ENCODE assay signal across 16 mouse cellular contexts in the genomic region with DNA sequence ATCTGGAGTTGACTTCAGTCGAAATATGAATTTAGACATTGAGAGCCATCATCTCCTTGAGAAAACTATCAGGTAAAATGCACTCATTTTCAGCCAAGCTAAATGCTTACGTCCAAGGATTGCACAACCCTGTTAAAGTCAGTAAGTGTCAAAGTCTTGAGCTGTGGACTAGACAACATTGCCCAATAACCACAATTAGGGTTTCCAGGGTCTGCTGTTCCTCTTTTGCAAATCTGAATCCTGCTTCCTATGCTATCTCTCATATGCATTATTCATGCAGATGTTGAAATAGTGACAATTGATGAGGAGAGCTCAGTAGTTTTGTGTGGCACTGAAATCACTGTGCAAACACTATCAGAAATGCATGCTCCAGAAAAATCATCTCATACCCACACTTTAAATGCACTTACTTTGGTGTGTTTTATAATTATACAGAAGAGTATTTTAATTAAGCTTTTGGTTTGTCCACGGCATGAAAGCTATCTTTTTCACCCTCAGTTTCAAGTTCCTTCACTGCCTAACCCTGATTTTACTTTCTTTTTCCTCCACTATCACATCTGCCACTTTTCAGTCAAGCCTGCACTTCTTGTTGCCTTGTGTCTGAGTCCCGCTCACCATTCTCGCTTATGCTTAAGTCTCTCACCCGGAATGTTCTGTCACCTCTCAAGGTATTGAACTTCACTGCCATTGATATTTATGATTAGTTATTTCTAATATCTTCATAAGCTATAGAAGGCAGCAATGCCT.
DNase-seq lines count a peak whose midpoint lies in the region; ATAC-seq and TF ChIP-seq lines count a peak whose summit lies in the region.
"Had no signal": no experiment of that assay in that cellular context is flagged by ENCODE, and none has a peak within 500 bp of the region (broad histone marks: within the 10 kb centered on the region; RNA-seq: fewer than 3 reads in every experiment).

No protein-coding gene starts in this region.

- H3K9me3 ChIP-seq in liver, embryonic 11.5 days (ENCODE audit: control insufficient read depth, low read length): no peaks in the 10 kb centered on the region
- H3K9me3 ChIP-seq in kidney, embryonic 14.5 days (ENCODE audit: control insufficient read depth, low read length): no peaks in the 10 kb centered on the region

- H3K27me3 ChIP-seq in liver, adult 2 months (ENCODE audit: control insufficient read depth, insufficient read depth, low read length): no peaks in the 10 kb centered on the region
- H3K27me3 ChIP-seq in liver, embryonic 11.5 days (replicated peaks; ENCODE audit: control insufficient read depth, insufficient read depth, low read length): no peaks in the 10 kb centered on the region
- H3K27me3 ChIP-seq in kidney, embryonic 14.5 days (ENCODE audit: control insufficient read depth, insufficient read depth, low read length): no peaks in the 10 kb centered on the region

- WGBS in liver, adult 2 months: 74% methylated on average over 6 of the region's 6 CpGs
- WGBS in liver, embryonic 11.5 days: 75% methylated on average over 6 of the region's 6 CpGs
- 88% methylated on average over 6 of the region's 6 CpGs for WGBS in kidney, embryonic 14.5 days

- H3K4me1 ChIP-seq in liver, adult 2 months (ENCODE audit: control insufficient read depth, insufficient read depth, low read length): no peaks in the 10 kb centered on the region
- no peaks in the 10 kb centered on the region for H3K4me1 ChIP-seq in liver, embryonic 11.5 days (replicated peaks; ENCODE audit: control insufficient read depth, insufficient read depth, low read length)
- no peaks in the 10 kb centered on the region for H3K4me1 ChIP-seq in kidney, embryonic 14.5 days (ENCODE audit: control insufficient read depth, insufficient read depth, low read length)

- no peak overlapping the region for H3K4me2 ChIP-seq in liver, embryonic 11.5 days
- H3K4me2 ChIP-seq in kidney, embryonic 14.5 days (replicated peaks; ENCODE audit: low read depth, low read length): no peak overlapping the region

- peak; percentile 63 for DNase-seq in liver, adult 2 months (ENCODE audit: extremely low read depth, low read depth, low spot score)
- DNase-seq in liver, embryonic 11.5 days (ENCODE audit: low spot score): no peak
- DNase-seq in B cell, adult 2 months: peak; percentile 34 to 45
- peak; percentile 41 for DNase-seq in brain, adult 2 months (ENCODE audit: low read depth, low spot score)
- no peak for DNase-seq in left cerebral cortex, adult 9 months (ENCODE audit: low spot score in 2 of 2)
- no peak for DNase-seq in retina, postnatal 1 day
- DNase-seq: adrenal gland, postnatal 25 days; cerebellum, adult 11-12 months; gastrocnemius, postnatal 25 days; kidney, postnatal 25 days; right cerebral cortex, postnatal 25 days had no signal

- no peak for ATAC-seq in liver, embryonic 11.5 days (replicated peaks; ENCODE audit: low FRiP score)
- ATAC-seq in megakaryocyte, adult 5-6 weeks (ENCODE audit: poor library complexity, severe bottlenecking): peak; percentile 90
- ATAC-seq in kidney, embryonic 14.5 days (ENCODE audit: low FRiP score, low TSS enrichment): no peak
- ATAC-seq: forebrain, embryonic 16.5 days; inflammation-experienced regulatory T-cells, adult 6 months had no signal

- no peak overlapping the region for H3K27ac ChIP-seq in liver, adult 2 months (replicated peaks; ENCODE audit: insufficient read depth, low read depth, low read length)
- no peak overlapping the region for H3K27ac ChIP-seq in liver, embryonic 11.5 days (ENCODE audit: low read depth, low read length)
- H3K27ac ChIP-seq in kidney, embryonic 14.5 days (ENCODE audit: low read depth, low read length): no peak overlapping the region
- H3K27ac ChIP-seq: stomach, postnatal 0 days had no signal

- no peak overlapping the region for H3K4me3 ChIP-seq in liver, adult 2 months (ENCODE audit: insufficient read depth, low read depth, low read length)
- no peak overlapping the region for H3K4me3 ChIP-seq in liver, embryonic 11.5 days (ENCODE audit: low read depth, low read length)
- H3K4me3 ChIP-seq in kidney, embryonic 14.5 days (ENCODE audit: low read length): no peak overlapping the region

- no peak for TF ChIP-seq POLR2A in liver, adult 2 months (IDR thresholded peaks at IDR 0.05; ENCODE audit: extremely low read depth, insufficient read depth, low read length)

- no peaks in the 10 kb centered on the region for H3K79me2 ChIP-seq in liver, adult 2 months (ENCODE audit: control insufficient read depth, insufficient read depth, low read length)

- H3K9ac ChIP-seq in liver, adult 2 months (ENCODE audit: low read depth, low read length): no peak overlapping the region
- no peak overlapping the region for H3K9ac ChIP-seq in liver, embryonic 11.5 days (ENCODE audit: low read depth, low read length)
- no peak overlapping the region for H3K9ac ChIP-seq in kidney, embryonic 14.5 days (ENCODE audit: low read depth, low read length)

- no peak for TF ChIP-seq CTCF in liver, adult 2 months (IDR thresholded peaks at IDR 0.05; ENCODE audit: low read depth, low read length)

- no peaks in the 10 kb centered on the region for H3K36me3 ChIP-seq in liver, adult 2 months (ENCODE audit: control insufficient read depth, insufficient read depth, low read length)
- H3K36me3 ChIP-seq in liver, embryonic 11.5 days (ENCODE audit: control insufficient read depth, insufficient read depth, low read length): no peaks in the 10 kb centered on the region
- no peaks in the 10 kb centered on the region for H3K36me3 ChIP-seq in kidney, embryonic 14.5 days (ENCODE audit: control insufficient read depth, insufficient read depth, low read length)

Comparison
In these comparisons a context has a peak if more than half of its experiments do, and no peak if none do; other contexts are left out.
1. DNase-seq: peak in liver, adult 2 months (single experiment), B cell, adult 2 months (2 of 2) and brain, adult 2 months (single experiment); none in liver, embryonic 11.5 days (single experiment), left cerebral cortex, adult 9 months (0 of 2) and retina, postnatal 1 day (single experiment).